Mouse (Mus musculus) liver, embryonic 15.5 days (tissue): ENCODE measurements around the gene Gm20878. TPM values are rescaled to one million over a fixed set of nuclear protein-coding genes. Genes with fewer than 3 reads are reported as not detected.
"Not testable (repeated sequence)": the region's sequence is repeated elsewhere in the genome, so short reads cannot be mapped to it uniquely, and the experiment has no call there.

Experiments
- ATAC-seq: fragments of 200-750 bp; cut with Nextera tagmentation; 2 replicates; pipeline ENCODE4 v1.8.0; 2017; ENCODE audit warnings: moderate number of reproducible peaks, mild to moderate bottlenecking, moderate library complexity; ENCODE audit not compliant: insufficient read depth
- H3K27ac ChIP-seq: fragments of 300-500 bp; sonication (generic); replicated peaks from 2 replicates; pipeline ENCODE4 v1.5.1; 2015; ENCODE audit warnings: mild to moderate bottlenecking, inconsistent platforms
- H3K27me3 ChIP-seq: fragments of 300-500 bp; sonication (generic); 2 replicates; pipeline ENCODE4 v1.6.1; 2015; ENCODE audit warnings: mild to moderate bottlenecking, inconsistent platforms
- H3K36me3 ChIP-seq: fragments of 300-500 bp; sonication (generic); replicated peaks from 2 replicates; pipeline ENCODE4 v1.6.1; 2015; ENCODE audit warnings: moderate library complexity, mild to moderate bottlenecking, inconsistent platforms
- H3K4me1 ChIP-seq: fragments of 300-500 bp; sonication (generic); replicated peaks from 2 replicates; pipeline ENCODE4 v1.6.1; 2015; ENCODE audit warnings: inconsistent platforms
- H3K4me2 ChIP-seq: fragments of 300-500 bp; sonication (generic); 2 replicates; pipeline ENCODE4 v1.6.1; 2015; ENCODE audit warnings: moderate library complexity, mild to moderate bottlenecking, inconsistent platforms
- H3K4me3 ChIP-seq: fragments of 300-500 bp; sonication (generic); replicated peaks from 2 replicates; pipeline ENCODE4 v1.5.1; 2015; ENCODE audit warnings: mild to moderate bottlenecking, inconsistent platforms
- H3K9ac ChIP-seq: fragments of 300-500 bp; sonication (generic); 2 replicates; pipeline ENCODE4 v1.6.1; 2015; ENCODE audit warnings: moderate library complexity, mild to moderate bottlenecking, inconsistent platforms
- H3K9me3 ChIP-seq: fragments of 300-500 bp; sonication (generic); replicated peaks from 2 replicates; pipeline ENCODE4 v1.6.1; 2016; ENCODE audit warnings: inconsistent platforms
- WGBS: fragments of 180-500 bp; shearing (Covaris S2); methylation state at CpG from one replicate; pipeline ENCODE4 v1.1.7; 2015; ENCODE audit warnings: mixed read lengths; ENCODE audit not compliant: insufficient replicate concordance; 5-methylcytosine and 5-hydroxymethylcytosine counted together
- polyA plus RNA-seq: library from polyadenylated mRNA; unstranded; fragments of >200 nt; fragmentation: Nextera tagmentation; extraction: Ambion mirVana; gene quantifications from 2 replicates; pipeline ENCODE4 v1.2.1, GENCODE M21; 2015

Gm20878 gene
- polyA plus RNA-seq: 0.21 and 0.37 TPM in 2 replicates

DNA sequence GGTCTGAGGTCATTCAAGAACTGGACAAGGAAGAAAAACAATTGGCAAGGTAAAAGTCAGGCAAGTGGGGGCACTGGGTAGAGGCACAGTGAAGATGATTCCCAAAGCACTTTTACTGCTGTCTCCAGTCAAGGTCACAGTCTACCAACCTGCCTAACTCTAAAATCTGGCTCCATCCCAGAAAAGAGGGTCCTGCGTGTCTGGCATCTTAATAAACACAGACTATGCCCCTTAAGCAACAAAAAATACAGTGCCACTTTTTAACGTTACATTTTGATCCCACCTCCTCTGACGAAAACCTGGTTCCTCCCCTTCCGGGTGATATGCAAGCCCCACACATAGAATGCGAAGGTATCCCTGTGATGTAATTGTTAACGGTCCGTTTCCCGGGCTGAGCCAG is at the start of gene Gm20878:
TSS of gene Gm20878 (plus strand) at position 301 of the 400 bp plus-strand sequence.
- not testable (repeated sequence) for H3K4me2 ChIP-seq, H3K9ac ChIP-seq, H3K4me1 ChIP-seq, ATAC-seq, H3K36me3 ChIP-seq, H3K9me3 ChIP-seq, H3K4me3 ChIP-seq, H3K27ac ChIP-seq, H3K27me3 ChIP-seq
- no CpG with 5 or more reads among the region's 8 CpGs for WGBS

DNA sequence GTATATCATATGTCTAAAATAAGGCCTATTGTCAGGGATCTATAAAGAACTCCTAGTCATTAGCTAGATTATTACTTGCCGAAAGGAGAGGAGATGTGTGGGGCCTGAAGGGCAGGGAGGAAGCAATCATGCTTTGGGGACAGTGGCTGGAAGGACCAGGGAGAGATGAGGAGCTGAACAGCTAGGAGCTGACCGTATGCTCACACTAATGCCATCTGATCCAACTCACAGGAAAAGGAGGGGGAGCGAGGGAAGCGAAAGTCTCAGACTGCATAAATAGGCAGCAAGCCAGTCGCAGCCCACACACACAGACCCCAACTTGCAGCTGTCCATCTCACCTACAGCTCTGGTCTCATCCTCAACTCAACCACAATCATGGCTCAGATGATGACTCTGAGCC is 38.1 kb upstream of the Gm20878 start, which contains the start of gene Gm21541:
TSS of gene Gm21541 (plus strand) at position 301 of the 400 bp plus-strand sequence.
- not testable (repeated sequence) for ATAC-seq, H3K9ac ChIP-seq, H3K36me3 ChIP-seq, H3K27ac ChIP-seq, H3K4me2 ChIP-seq, H3K4me1 ChIP-seq, H3K4me3 ChIP-seq, H3K9me3 ChIP-seq, H3K27me3 ChIP-seq
- no CpG with 5 or more reads among the region's 5 CpGs for WGBS

DNA sequence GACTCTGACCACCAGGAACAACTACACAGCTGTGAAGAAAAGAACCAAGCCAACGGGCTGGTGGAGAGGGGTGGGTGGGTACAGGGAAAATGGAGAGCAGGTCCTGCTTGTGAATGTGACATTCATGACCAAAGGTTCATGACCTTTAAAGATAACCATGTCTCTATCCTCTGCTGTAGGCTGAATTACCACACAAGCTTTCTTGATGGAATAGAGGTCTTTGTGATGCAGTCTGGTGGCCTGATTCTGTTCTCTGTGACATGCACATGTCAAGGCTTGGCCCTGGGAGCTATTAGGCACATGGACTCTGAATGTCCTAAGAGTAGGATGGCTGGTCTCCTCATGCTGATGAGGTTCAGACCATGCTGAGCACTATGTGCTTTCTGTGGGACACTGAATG is 24.4 kb downstream of the Gm20878 start, which contains the start of gene Fam205a4:
TSS of gene Fam205a4 (plus strand) at position 301 of the 400 bp plus-strand sequence.
- H3K9ac ChIP-seq, H3K27ac ChIP-seq, H3K4me3 ChIP-seq, H3K4me2 ChIP-seq, ATAC-seq, H3K9me3 ChIP-seq, H3K27me3 ChIP-seq, H3K4me1 ChIP-seq, H3K36me3 ChIP-seq: not testable (repeated sequence)
- no CpG with 5 or more reads among the region's 1 CpGs for WGBS

Other genes with a start within 250 kb of the Gm20878 start
- gene Cntfr, start 244.5 kb upstream of the Gm20878 start, polyA plus RNA-seq: 0.25 and 0.31 TPM in 2 replicates
- 36.0 and 43.2 TPM in 2 replicates for gene Il11ra1, start 241.6 kb upstream of the Gm20878 start, polyA plus RNA-seq
- 29.8 and 31.9 TPM in 2 replicates for gene Rpp25l, start 228.0 kb upstream of the Gm20878 start, polyA plus RNA-seq
- 64.1 and 67.2 TPM in 2 replicates for gene Dctn3, start 218.4 kb upstream of the Gm20878 start, polyA plus RNA-seq
- gene Arid3c, start 210.4 kb upstream of the Gm20878 start, polyA plus RNA-seq: not detected in 2 replicates
- gene Galt, start 186.3 kb upstream of the Gm20878 start, polyA plus RNA-seq: 29.9 and 36.0 TPM in 2 replicates
- 47.3 and 59.1 TPM in 2 replicates for gene Sigmar1, start 185.4 kb upstream of the Gm20878 start, polyA plus RNA-seq
- gene Ccl27a, start 167.3 kb upstream of the Gm20878 start, polyA plus RNA-seq: 7.3 and 8.2 TPM in 2 replicates
- not detected in 2 replicates for gene Gm21541, start 38.0 kb upstream of the Gm20878 start, polyA plus RNA-seq
- not detected in 2 replicates for gene Fam205a4, start 24.5 kb downstream of the Gm20878 start, polyA plus RNA-seq
- gene Gm21093, start 93.2 kb downstream of the Gm20878 start, polyA plus RNA-seq: not detected in 2 replicates
- gene Gm3893, start 149.6 kb downstream of the Gm20878 start, polyA plus RNA-seq: not detected in 2 replicates
- 0.37 and 0.46 TPM in 2 replicates for gene Gm13304, start 173.2 kb downstream of the Gm20878 start, polyA plus RNA-seq
- gene Gm13306, start 211.9 kb downstream of the Gm20878 start, polyA plus RNA-seq: not detected in 2 replicates
- not detected in 2 replicates for gene Gm13305, start 227.0 kb downstream of the Gm20878 start, polyA plus RNA-seq